Mouse (Mus musculus) thymus, adult 2 months (tissue): ENCODE measurements around the gene Prdm5. TPM values are rescaled to one million over a fixed set of nuclear protein-coding genes. Genes with fewer than 3 reads are reported as not detected.

Experiments
- DNase-seq: peaks from one replicate; pipeline ENCODE4 v3.0.0; 2021
- H3K27ac ChIP-seq: fragments of 200-500 bp; 2 replicates; pipeline ENCODE4 v1.5.1; 2012; ENCODE audit warnings: low read length, control low read depth; ENCODE audit not compliant: control insufficient read depth, insufficient read depth
- H3K27me3 ChIP-seq: fragments of 200-500 bp; 2 replicates; pipeline ENCODE4 v1.6.1; 2012; ENCODE audit warnings: mild to moderate bottlenecking, low read length, moderate library complexity, mixed read lengths; ENCODE audit not compliant: control insufficient read depth, insufficient read depth
- H3K36me3 ChIP-seq: fragments of 200-500 bp; 2 replicates; pipeline ENCODE4 v1.6.1; 2012; ENCODE audit warnings: mild to moderate bottlenecking, low read length, moderate library complexity; ENCODE audit not compliant: control insufficient read depth, insufficient read depth
- H3K4me1 ChIP-seq: fragments of 200-500 bp; replicated peaks from 2 replicates; pipeline ENCODE4 v1.6.1; 2012; ENCODE audit warnings: low read length; ENCODE audit not compliant: control insufficient read depth, insufficient read depth
- H3K4me3 ChIP-seq: fragments of 200-500 bp; 2 replicates; pipeline ENCODE4 v1.5.1; 2012; ENCODE audit warnings: mild to moderate bottlenecking, low read length, control low read depth, moderate library complexity; ENCODE audit not compliant: control insufficient read depth, insufficient read depth
- CTCF ChIP-seq: fragments of 200-500 bp; IDR thresholded peaks from 2 replicates; pipeline ENCODE4 v1.5.1; 2012; ENCODE audit warnings: mild to moderate bottlenecking, control low read depth, low read length, moderate library complexity, borderline replicate concordance; ENCODE audit not compliant: control insufficient read depth, poor library complexity, insufficient read depth; ENCODE audit errors: extremely low read depth
- POLR2A ChIP-seq: fragments of 200-500 bp; IDR thresholded peaks from 2 replicates; pipeline ENCODE4 v1.6.1; 2012; ENCODE audit warnings: mild to moderate bottlenecking, low read length, control low read depth, moderate library complexity; ENCODE audit not compliant: control insufficient read depth, poor library complexity, insufficient read depth; ENCODE audit errors: extremely low read depth
- WGBS: fragments of 180-500 bp; shearing (Covaris S2); methylation state at CpG from one replicate; pipeline ENCODE4 v1.1.7; 2018; 5-methylcytosine and 5-hydroxymethylcytosine counted together
- polyA plus RNA-seq: library from polyadenylated mRNA; depleted of rRNA; stranded (reverse); fragments of >200 nt; gene quantifications from 2 replicates; pipeline ENCODE4 v1.2.3, GENCODE M21; 2012

Prdm5 gene
- polyA plus RNA-seq, 1 experiment = 0.85 TPM

DNA sequence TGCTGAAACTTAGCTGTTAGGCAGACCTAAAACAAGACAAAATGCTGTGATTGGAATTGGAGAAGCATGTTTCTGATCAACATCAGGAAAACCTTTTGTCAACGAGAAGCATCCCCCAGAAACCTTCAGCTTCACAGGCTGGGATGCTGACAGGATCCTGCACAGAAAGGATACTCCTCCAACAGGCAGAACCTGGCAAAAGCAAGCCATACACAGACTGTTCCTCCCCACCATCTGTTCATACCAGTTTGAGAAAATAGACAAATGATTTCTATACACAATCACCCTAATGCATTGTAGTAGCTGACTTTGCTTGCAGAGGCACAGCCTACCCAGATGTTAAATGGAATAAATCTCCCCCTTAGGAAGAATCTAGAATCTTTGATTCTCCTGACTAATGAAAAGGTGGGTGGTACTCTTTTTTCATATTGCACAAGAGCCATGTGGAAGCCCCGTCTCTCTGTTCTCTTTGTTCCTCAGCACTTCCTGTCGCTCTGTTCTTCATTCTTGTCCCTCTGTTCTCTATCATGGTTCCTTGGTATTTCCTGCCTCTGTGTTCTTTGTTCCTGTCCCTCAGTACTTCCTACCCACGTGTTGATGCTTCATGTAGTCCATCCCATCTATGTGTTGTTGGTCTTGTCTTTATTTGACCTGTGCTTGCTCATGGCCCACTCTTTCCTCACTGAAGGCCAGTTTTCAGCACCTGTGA lies 39.4 kb downstream of the Prdm5 start:
- no peak overlapping the region for H3K27ac ChIP-seq
- WGBS = 24% methylated on average over 4 of the region's 4 CpGs
- H3K4me1 ChIP-seq = peaks cover 7% of the 10 kb centered on the region
- TF ChIP-seq POLR2A (no peak), CTCF (no peak)
- H3K27me3 ChIP-seq = no peaks in the 10 kb centered on the region
- no peaks in the 10 kb centered on the region for H3K36me3 ChIP-seq
- no peak overlapping the region for H3K4me3 ChIP-seq
- peak; percentile 4 for DNase-seq

DNA sequence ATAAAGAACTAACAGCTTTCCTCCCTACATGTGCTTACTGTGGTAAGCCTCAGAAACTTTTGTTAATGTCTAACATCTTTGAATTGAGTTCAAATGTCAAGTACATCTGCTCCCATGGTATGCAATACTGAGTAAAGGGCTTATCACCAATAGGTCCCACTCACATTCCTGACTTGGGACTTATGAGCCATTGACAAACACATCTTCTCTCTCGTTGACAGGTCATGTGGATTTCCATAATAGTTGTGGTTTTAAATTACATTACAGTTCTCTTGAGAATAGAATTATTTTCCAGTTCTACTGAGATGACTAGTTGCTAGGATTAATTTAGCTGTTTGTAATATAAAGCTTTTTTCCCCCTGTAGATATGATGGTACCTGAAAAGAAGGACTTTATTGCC lies 49.9 kb downstream of the Prdm5 start:
- TF ChIP-seq POLR2A = no peak
- TF ChIP-seq CTCF = no peak
- H3K4me3 ChIP-seq = no peak overlapping the region
- 89% methylated on average over 1 of the region's 1 CpGs for WGBS
- no peaks in the 10 kb centered on the region for H3K36me3 ChIP-seq
- H3K27me3 ChIP-seq = no peaks in the 10 kb centered on the region
- DNase-seq = no peak
- no peaks in the 10 kb centered on the region for H3K4me1 ChIP-seq
- no peak overlapping the region for H3K27ac ChIP-seq

DNA sequence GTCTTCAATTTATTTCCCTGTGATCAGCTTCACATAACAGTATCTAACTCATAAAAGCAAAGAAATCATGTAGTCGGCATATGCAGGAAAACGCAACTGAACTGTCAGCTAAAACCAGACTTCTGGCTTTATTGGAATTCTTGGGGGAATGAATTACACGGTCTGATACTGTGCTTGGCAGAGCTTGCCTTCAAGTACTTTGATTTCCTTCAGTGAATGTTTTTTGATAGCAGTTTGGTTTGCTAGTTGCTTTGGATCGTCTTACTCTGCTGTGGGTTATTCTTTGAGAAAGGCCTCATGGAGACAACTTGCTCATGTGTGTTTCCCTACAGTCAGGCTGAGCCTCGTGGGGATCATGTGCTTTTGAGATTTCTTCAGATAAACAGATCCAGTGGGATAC lies 52.7 kb downstream of the Prdm5 start:
- Histone ChIP-seq H3K27me3 (no peaks in the 10 kb centered on the region), H3K27ac (no peak overlapping the region), H3K4me1 (no peaks in the 10 kb centered on the region), H3K4me3 (no peak overlapping the region), H3K36me3 (no peaks in the 10 kb centered on the region)
- no peak for DNase-seq
- TF ChIP-seq CTCF = no peak
- TF ChIP-seq POLR2A = no peak
- 92% methylated on average over 5 of the region's 5 CpGs for WGBS

GRCm38 (mm10) chr6:65834013-65834412 lies 55.2 kb downstream of the Prdm5 start:
- DNase-seq = no peak
- no peak overlapping the region for H3K4me3 ChIP-seq
- H3K27ac ChIP-seq = no peak overlapping the region
- TF ChIP-seq CTCF (no peak), POLR2A (no peak)
- H3K27me3 ChIP-seq = no peaks in the 10 kb centered on the region
- no peaks in the 10 kb centered on the region for H3K4me1 ChIP-seq
- WGBS = 94% methylated on average over 4 of the region's 4 CpGs
- no peaks in the 10 kb centered on the region for H3K36me3 ChIP-seq

DNA sequence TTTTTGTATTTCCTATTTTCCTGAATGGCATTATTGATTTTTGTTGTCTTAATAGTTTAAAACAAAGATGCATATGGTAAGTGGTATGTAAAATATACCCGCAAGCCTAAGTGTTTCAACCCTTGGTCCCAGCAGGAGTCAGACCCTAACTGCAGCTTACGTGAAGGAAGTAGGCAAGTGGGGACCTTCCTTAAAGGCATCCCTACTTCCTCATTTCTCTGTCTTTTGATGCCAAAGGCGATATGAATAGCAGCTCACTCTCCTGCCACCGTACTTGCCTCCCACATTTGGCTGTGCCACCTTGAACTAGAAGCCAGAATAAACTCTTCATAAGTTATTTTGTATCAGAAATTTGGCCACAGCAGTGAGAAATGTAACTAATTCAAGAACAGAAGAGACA lies 63.8 kb downstream of the Prdm5 start:
- TF ChIP-seq CTCF (no peak), POLR2A (no peak)
- WGBS = 57% methylated on average over 4 of the region's 4 CpGs

DNA sequence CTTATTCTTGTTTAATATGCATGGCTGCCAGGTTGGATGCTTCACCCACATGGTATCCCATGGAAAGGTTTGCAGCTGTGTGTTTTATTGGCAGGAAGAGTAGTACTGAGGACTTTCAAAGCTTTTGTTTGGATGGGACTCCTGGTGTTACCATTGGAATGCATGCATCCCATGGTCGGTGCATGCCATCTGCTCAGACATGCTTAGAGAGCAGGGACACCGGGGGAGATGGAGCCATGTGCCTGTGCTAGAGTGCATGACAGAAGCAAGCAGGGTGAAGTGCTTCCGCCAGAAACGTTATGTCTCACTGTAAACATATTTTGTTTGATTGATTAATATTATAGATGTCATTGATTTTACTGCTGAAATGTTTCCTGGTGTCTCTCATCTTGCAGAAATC lies 70.3 kb downstream of the Prdm5 start:
- TF ChIP-seq POLR2A (no peak), CTCF (no peak)
- 93% methylated on average over 4 of the region's 4 CpGs for WGBS
- no peak overlapping the region for H3K27ac ChIP-seq
- no peaks in the 10 kb centered on the region for H3K4me1 ChIP-seq
- DNase-seq = no peak
- H3K4me3 ChIP-seq = no peak overlapping the region
- H3K36me3 ChIP-seq = no peaks in the 10 kb centered on the region
- H3K27me3 ChIP-seq = no peaks in the 10 kb centered on the region

More for the DNA sequence above, 63.8 kb downstream of the Prdm5 start:
- DNase-seq = no peak
- Histone ChIP-seq H3K27me3 (no peaks in the 10 kb centered on the region), H3K36me3 (no peaks in the 10 kb centered on the region), H3K4me3 (no peak overlapping the region), H3K27ac (no peak overlapping the region), H3K4me1 (no peaks in the 10 kb centered on the region)

GRCm38 (mm10) chr6:65849687-65850086 lies 70.9 kb downstream of the Prdm5 start:
- Histone ChIP-seq H3K4me1 (no peaks in the 10 kb centered on the region), H3K27ac (no peak overlapping the region), H3K36me3 (no peaks in the 10 kb centered on the region), H3K27me3 (no peaks in the 10 kb centered on the region), H3K4me3 (no peak overlapping the region)
- WGBS = 95% methylated on average over 3 of the region's 3 CpGs
- DNase-seq = no peak
- no peak for TF ChIP-seq POLR2A
